Mouse (Mus musculus): ENCODE measurements around the gene Zfp583. TPM values are rescaled to one million over a fixed set of nuclear protein-coding genes. Genes with fewer than 3 reads are reported as not detected.

Gene Zfp583
- total and polyA plus RNA-seq, 3 experiments: 0.38 to 3.1 (median 0.49) TPM

DNA sequence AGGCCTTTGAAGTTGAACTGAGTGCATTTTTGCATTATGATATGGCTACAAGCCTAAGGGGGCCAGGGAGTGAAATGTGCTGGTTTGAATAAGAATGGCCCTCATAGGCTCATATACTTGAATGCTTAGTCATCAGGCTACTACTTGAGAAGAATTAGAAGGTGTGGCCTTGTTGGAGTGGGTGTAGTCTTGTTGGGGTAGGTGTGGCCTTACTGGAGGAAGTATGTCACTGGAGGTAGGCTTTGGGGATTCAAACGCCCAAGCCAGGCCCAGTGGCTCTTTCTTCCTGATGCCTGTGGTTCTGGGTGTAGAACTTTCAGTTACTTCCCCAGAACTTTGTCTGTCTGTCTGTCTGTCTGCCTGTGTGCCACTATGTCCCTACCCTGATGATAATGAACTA is 33.7 kb upstream of the Zfp583 start:
- Histone ChIP-seq H3K4me1 (ENCODE audit: insufficient read depth, low read depth, low read length) (peaks cover 42% of the 10 kb centered on the region), H3K36me3 (replicated peaks) (no peaks in the 10 kb centered on the region), H3K9me3 (replicated peaks) (no peaks in the 10 kb centered on the region), H3K27me3 (ENCODE audit: insufficient read depth, low read length) (no peaks in the 10 kb centered on the region), H3K4me3 (ENCODE audit: low read depth, low read length) (no peak overlapping the region)
- no peak for TF ChIP-seq GATA2 (IDR thresholded peaks at IDR 0.05; ENCODE audit: borderline replicate concordance, low read depth, low read length)
- no peak for TF ChIP-seq GATA1 (IDR thresholded peaks at IDR 0.05; ENCODE audit: borderline replicate concordance, low read length)
- TF ChIP-seq CTCF (IDR thresholded peaks at IDR 0.05; ENCODE audit: low read depth, low read length): no peak
- TF ChIP-seq TAL1 (conservative IDR thresholded peaks at IDR 0.05; ENCODE audit: low read depth, low read length): no peak
- TF ChIP-seq POLR2AphosphoS5 (IDR thresholded peaks at IDR 0.05; ENCODE audit: insufficient replicate concordance, low read depth, low read length): no peak
- no peak for DNase-seq (ENCODE audit: low spot score)
- no peak for ATAC-seq (ENCODE audit: extremely low read depth, insufficient number of reproducible peaks, low FRiP score, poor library complexity, severe bottlenecking)

DNA sequence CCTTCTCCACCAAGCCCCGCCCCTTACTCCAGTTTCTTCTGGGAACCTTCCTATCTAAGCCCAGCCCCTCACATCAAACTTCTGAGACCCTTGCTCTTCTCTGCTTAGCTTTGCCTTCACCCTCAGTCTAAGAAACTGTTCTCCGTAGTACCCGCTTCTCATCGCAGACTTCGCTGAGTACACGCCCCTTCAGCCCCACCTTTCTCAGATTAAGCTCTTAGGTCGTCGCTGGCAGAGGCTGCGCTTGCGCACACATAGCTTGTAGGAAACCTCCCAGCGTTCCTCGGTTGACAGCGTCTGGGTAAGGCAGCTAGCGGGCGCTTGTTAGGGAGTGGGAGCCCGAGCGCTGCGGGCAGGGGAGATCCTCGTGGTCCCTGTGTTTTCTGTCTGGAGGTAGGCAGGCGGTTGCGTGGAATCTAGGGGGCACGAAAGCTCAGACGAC is 32.0 kb upstream of the Zfp583 start, which contains the start of gene Zfp78:
Gene Zfp78 (plus strand): TSS at position 234 of the 442 bp plus-strand sequence.
- DNase-seq (ENCODE audit: low spot score) (peak; percentile 81), ATAC-seq (ENCODE audit: extremely low read depth, insufficient number of reproducible peaks, low FRiP score, poor library complexity, severe bottlenecking) (peak; percentile 59)
- Histone ChIP-seq H3K27me3 (ENCODE audit: insufficient read depth, low read length) (no peaks in the 10 kb centered on the region), H3K36me3 (replicated peaks) (no peaks in the 10 kb centered on the region), H3K4me1 (ENCODE audit: insufficient read depth, low read depth, low read length) (peaks cover 42% of the 10 kb centered on the region), H3K4me3 (ENCODE audit: low read depth, low read length) (peak within 1 kb of the TSS; percentile 76), H3K9me3 (replicated peaks) (no peaks in the 10 kb centered on the region)
- TF ChIP-seq GATA1 (IDR thresholded peaks at IDR 0.05; ENCODE audit: borderline replicate concordance, low read length) (no peak), GATA2 (IDR thresholded peaks at IDR 0.05; ENCODE audit: borderline replicate concordance, low read depth, low read length) (no peak), POLR2AphosphoS5 (IDR thresholded peaks at IDR 0.05; ENCODE audit: insufficient replicate concordance, low read depth, low read length) (no peak), TAL1 (conservative IDR thresholded peaks at IDR 0.05; ENCODE audit: low read depth, low read length) (no peak), CTCF (IDR thresholded peaks at IDR 0.05; ENCODE audit: low read depth, low read length) (no peak)

DNA sequence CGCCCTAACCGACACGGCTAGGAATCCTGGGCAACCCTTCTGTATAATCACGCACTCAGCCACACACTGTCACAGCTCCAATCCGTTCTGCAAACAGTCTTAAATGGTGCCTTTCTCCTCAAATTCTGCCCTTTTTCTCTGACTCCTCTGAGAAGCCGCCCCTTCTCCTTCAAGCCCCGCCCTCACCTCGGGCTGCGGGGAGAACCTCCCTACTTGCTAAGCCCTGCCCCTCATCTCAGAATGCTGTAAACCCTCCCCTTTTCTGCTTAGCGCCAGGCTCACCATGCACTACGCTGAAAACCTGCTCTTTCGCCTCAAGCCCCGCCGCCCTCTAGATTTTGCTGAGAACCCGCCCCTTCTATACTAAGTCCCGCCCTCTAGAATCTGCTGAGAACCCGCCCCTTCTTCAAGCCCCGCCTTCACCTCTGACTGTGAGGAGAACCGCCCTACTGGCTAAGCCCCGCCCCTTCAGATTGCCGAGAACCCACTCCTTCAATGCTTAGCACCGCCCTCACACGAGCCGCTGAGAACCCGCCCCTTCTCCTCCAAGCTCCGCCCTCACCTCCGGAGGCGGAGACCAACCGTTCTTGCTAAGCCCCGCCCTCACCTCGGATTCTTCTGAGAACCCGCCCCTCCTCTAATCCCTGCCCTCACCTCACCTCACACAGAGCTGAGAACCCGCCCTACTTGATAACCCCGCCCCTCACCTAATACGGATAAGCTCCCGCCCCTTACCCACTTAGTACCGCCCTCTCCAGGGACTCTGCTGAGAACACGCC is 31.4 kb upstream of the Zfp583 start:
- H3K27me3 ChIP-seq (ENCODE audit: insufficient read depth, low read length): no peaks in the 10 kb centered on the region
- peak overlapping the region; percentile 76 for H3K4me3 ChIP-seq (ENCODE audit: low read depth, low read length)
- TF ChIP-seq POLR2AphosphoS5 (IDR thresholded peaks at IDR 0.05; ENCODE audit: insufficient replicate concordance, low read depth, low read length) (no peak), TAL1 (conservative IDR thresholded peaks at IDR 0.05; ENCODE audit: low read depth, low read length) (no peak), CTCF (IDR thresholded peaks at IDR 0.05; ENCODE audit: low read depth, low read length) (no peak)
- ATAC-seq (ENCODE audit: extremely low read depth, insufficient number of reproducible peaks, low FRiP score, poor library complexity, severe bottlenecking) (peak; percentile 77), DNase-seq (ENCODE audit: low spot score) (peak; percentile 68)
- no peaks in the 10 kb centered on the region for H3K9me3 ChIP-seq (replicated peaks)
- no peaks in the 10 kb centered on the region for H3K36me3 ChIP-seq (replicated peaks)
- peaks cover 42% of the 10 kb centered on the region for H3K4me1 ChIP-seq (ENCODE audit: insufficient read depth, low read depth, low read length)

- DNase-seq (ENCODE audit: low spot score) (no peak), ATAC-seq (ENCODE audit: extremely low read depth, insufficient number of reproducible peaks, low FRiP score, poor library complexity, severe bottlenecking) (no peak)
- H3K4me1 ChIP-seq (ENCODE audit: insufficient read depth, low read depth, low read length): peaks cover 36% of the 10 kb centered on the region
- no peaks in the 10 kb centered on the region for H3K27me3 ChIP-seq (ENCODE audit: insufficient read depth, low read length)
- H3K9me3 ChIP-seq (replicated peaks): no peaks in the 10 kb centered on the region
- no peaks in the 10 kb centered on the region for H3K36me3 ChIP-seq (replicated peaks)
- TF ChIP-seq POLR2AphosphoS5 (IDR thresholded peaks at IDR 0.05; ENCODE audit: insufficient replicate concordance, low read depth, low read length): no peak
- no peak for TF ChIP-seq GATA2 (IDR thresholded peaks at IDR 0.05; ENCODE audit: borderline replicate concordance, low read depth, low read length)
- no peak for TF ChIP-seq GATA1 (IDR thresholded peaks at IDR 0.05; ENCODE audit: borderline replicate concordance, low read length)
- no peak for TF ChIP-seq TAL1 (conservative IDR thresholded peaks at IDR 0.05; ENCODE audit: low read depth, low read length)
- no peak for TF ChIP-seq CTCF (IDR thresholded peaks at IDR 0.05; ENCODE audit: low read depth, low read length)
- H3K4me3 ChIP-seq (ENCODE audit: low read depth, low read length): peak overlapping the region; percentile 76
Observed at GRCm38 (mm10) chr7:6361756-6362155, 30.7 kb upstream of the Zfp583 start.

GRCm38 (mm10) chr7:6360477-6361060 is 29.5 kb upstream of the Zfp583 start:
- no peak overlapping the region for H3K4me3 ChIP-seq (ENCODE audit: low read depth, low read length)
- no peak for TF ChIP-seq GATA2 (IDR thresholded peaks at IDR 0.05; ENCODE audit: borderline replicate concordance, low read depth, low read length)
- TF ChIP-seq POLR2AphosphoS5 (IDR thresholded peaks at IDR 0.05; ENCODE audit: insufficient replicate concordance, low read depth, low read length): no peak
- TF ChIP-seq TAL1 (conservative IDR thresholded peaks at IDR 0.05; ENCODE audit: low read depth, low read length): no peak
- TF ChIP-seq GATA1 (IDR thresholded peaks at IDR 0.05; ENCODE audit: borderline replicate concordance, low read length): no peak
- no peak for TF ChIP-seq CTCF (IDR thresholded peaks at IDR 0.05; ENCODE audit: low read depth, low read length)
- ATAC-seq (ENCODE audit: extremely low read depth, insufficient number of reproducible peaks, low FRiP score, poor library complexity, severe bottlenecking): no peak
- H3K36me3 ChIP-seq (replicated peaks): no peaks in the 10 kb centered on the region
- peaks cover 33% of the 10 kb centered on the region for H3K4me1 ChIP-seq (ENCODE audit: insufficient read depth, low read depth, low read length)
- no peak for DNase-seq (ENCODE audit: low spot score)
- H3K27me3 ChIP-seq (ENCODE audit: insufficient read depth, low read length): no peaks in the 10 kb centered on the region
- no peaks in the 10 kb centered on the region for H3K9me3 ChIP-seq (replicated peaks)

GRCm38 (mm10) chr7:6358937-6359590 is 28.0 kb upstream of the Zfp583 start:
- Histone ChIP-seq H3K9me3 (replicated peaks) (no peaks in the 10 kb centered on the region), H3K27me3 (ENCODE audit: insufficient read depth, low read length) (no peaks in the 10 kb centered on the region), H3K4me1 (ENCODE audit: insufficient read depth, low read depth, low read length) (peaks cover 23% of the 10 kb centered on the region), H3K36me3 (replicated peaks) (no peaks in the 10 kb centered on the region), H3K4me3 (ENCODE audit: low read depth, low read length) (no peak overlapping the region)
- DNase-seq (ENCODE audit: low spot score) (peak; percentile 14), ATAC-seq (ENCODE audit: extremely low read depth, insufficient number of reproducible peaks, low FRiP score, poor library complexity, severe bottlenecking) (no peak)
- TF ChIP-seq GATA1 (IDR thresholded peaks at IDR 0.05; ENCODE audit: borderline replicate concordance, low read length) (no peak), POLR2AphosphoS5 (IDR thresholded peaks at IDR 0.05; ENCODE audit: insufficient replicate concordance, low read depth, low read length) (no peak), CTCF (IDR thresholded peaks at IDR 0.05; ENCODE audit: low read depth, low read length) (0 out of 2 replicates have a peak, but pooled peaks have one; percentile 34)

Measured in G1E (cell line).